Mouse (Mus musculus): ENCODE data around the gene Sufu.

Gene Sufu

GRCm38 (mm10) chr19:46511263-46511662 is 114.6 kb downstream of the Sufu start:
- in situ Hi-C loops (cut with MboI, MseI), result no loop called here

- in situ Hi-C loops (cut with MboI, MseI), result no loop called here
Measured at GRCm38 (mm10) chr19:46514387-46514786, 117.7 kb downstream of the Sufu start.

GRCm38 (mm10) chr19:46515287-46515821 is 118.7 kb downstream of the Sufu start:
- in situ Hi-C loops (cut with MboI, MseI), result no loop called here

GRCm38 (mm10) chr19:46516667-46517528 is 120.2 kb downstream of the Sufu start:
- in situ Hi-C loops (cut with MboI, MseI), result no loop called here

GRCm38 (mm10) chr19:46517529-46518351 is 121.0 kb downstream of the Sufu start:
- in situ Hi-C loops (cut with MboI, MseI), result no loop called here

- in situ Hi-C loops (cut with MboI, MseI), result no loop called here
Measured at GRCm38 (mm10) chr19:46518352-46518787, 121.7 kb downstream of the Sufu start.

- in situ Hi-C loops (cut with MboI, MseI), result no loop called here
Measured at GRCm38 (mm10) chr19:46518828-46519621, 122.3 kb downstream of the Sufu start.

GRCm38 (mm10) chr19:46521698-46522097 is 125.0 kb downstream of the Sufu start:
- in situ Hi-C loops (cut with MboI, MseI), result no loop called here

GRCm38 (mm10) chr19:46522433-46523044 is 125.8 kb downstream of the Sufu start:
- in situ Hi-C loops (cut with MboI, MseI), result no loop called here

GRCm38 (mm10) chr19:46523131-46523479 is 126.4 kb downstream of the Sufu start:
- in situ Hi-C loops (cut with MboI, MseI), result no loop called here

- in situ Hi-C loops (cut with MboI, MseI), result no loop called here
Measured at GRCm38 (mm10) chr19:46523480-46524151, 126.9 kb downstream of the Sufu start.

- in situ Hi-C loops (cut with MboI, MseI), result no loop called here
Measured at GRCm38 (mm10) chr19:46524152-46524544, 127.5 kb downstream of the Sufu start.

GRCm38 (mm10) chr19:46524601-46525321 is 128.1 kb downstream of the Sufu start:
- in situ Hi-C loops (cut with MboI, MseI), result no loop called here

GRCm38 (mm10) chr19:46525691-46526631 is 129.3 kb downstream of the Sufu start:
- in situ Hi-C loops (cut with MboI, MseI), result no loop called here

- in situ Hi-C loops (cut with MboI, MseI), result no loop called here
Measured at GRCm38 (mm10) chr19:46527632-46528528, 131.2 kb downstream of the Sufu start.

- in situ Hi-C loops (cut with MboI, MseI), result no loop called here
Measured at GRCm38 (mm10) chr19:46528529-46529213, 132.0 kb downstream of the Sufu start.

All from T-helper 1 cell (primary cell).